Mouse (Mus musculus) MEL (cell line): ENCODE data around the gene C1s2. TPM values are rescaled to one million over a fixed set of nuclear protein-coding genes. Genes with fewer than 3 reads are reported as not detected.
"Not testable (repeated sequence)": the region's sequence is repeated elsewhere in the genome, so short reads cannot be mapped to it uniquely, and the experiment has no call there.

Source experiments
- DNase-seq: peaks from one replicate; pipeline ENCODE4 v3.0.0; 2011; ENCODE audit warnings: low read depth, low spot score
- H3K27ac ChIP-seq: 2 replicates; pipeline ENCODE4 v1.5.1; 2012; ENCODE audit warnings: low read depth, mild to moderate bottlenecking, control low read depth, low read length, moderate library complexity; ENCODE audit not compliant: control insufficient read depth
- H3K27me3 ChIP-seq, 2 experiments: fragments of 150-350 bp in 1 of 2; sonication (generic) in 1 of 2; 2 replicates each; pipeline ENCODE4 v1.6.1; 2012; ENCODE audit warnings: low read length in 2 of 2, mild to moderate bottlenecking in 2 of 2, improper control_type of control experiment in 1 of 2, moderate library complexity in 1 of 2; ENCODE audit not compliant: insufficient read depth in 2 of 2, control insufficient read depth in 1 of 2
- H3K36me3 ChIP-seq, 2 experiments: 2 replicates each; pipeline ENCODE4 v1.6.1; 2012 to 2014; ENCODE audit warnings: low read length in 2 of 2, improper control_type of control experiment in 1 of 2, inconsistent platforms in 1 of 2, mild to moderate bottlenecking in 1 of 2; ENCODE audit not compliant: insufficient read depth in 2 of 2, control insufficient read depth in 1 of 2
- H3K4me1 ChIP-seq, 2 experiments: fragments of 150-350 bp in 1 of 2; sonication (generic) in 1 of 2; 2 replicates each; pipeline ENCODE4 v1.6.1; 2012; ENCODE audit warnings: low read length in 2 of 2, improper control_type of control experiment in 1 of 2, mild to moderate bottlenecking in 1 of 2; ENCODE audit not compliant: insufficient read depth in 2 of 2, control insufficient read depth in 1 of 2
- H3K4me3 ChIP-seq, 2 experiments: fragments of 150-350 bp in 1 of 2; sonication (generic) in 1 of 2; 2 replicates each; pipeline ENCODE4 v1.5.1; 2012; ENCODE audit warnings: low read depth in 2 of 2, low read length in 2 of 2, mild to moderate bottlenecking in 2 of 2, moderate library complexity in 2 of 2, control low read depth in 1 of 2, improper control_type of control experiment in 1 of 2; ENCODE audit not compliant: control insufficient read depth in 1 of 2, insufficient read depth in 1 of 2
- H3K79me2 ChIP-seq: 2 replicates; pipeline ENCODE4 v1.6.1; 2012; ENCODE audit warnings: mild to moderate bottlenecking, low read length, moderate library complexity; ENCODE audit not compliant: control insufficient read depth, poor library complexity, insufficient read depth
- H3K9ac ChIP-seq: 2 replicates; pipeline ENCODE4 v1.6.1; 2012; ENCODE audit warnings: low read depth, mild to moderate bottlenecking, control low read depth, low read length, moderate library complexity; ENCODE audit not compliant: control insufficient read depth, poor library complexity, severe bottlenecking
- H3K9me3 ChIP-seq: fragments of 150-350 bp; sonication (generic); replicated peaks from 2 replicates; pipeline ENCODE4 v1.6.1; 2012; ENCODE audit warnings: mild to moderate bottlenecking, low read length, improper control_type of control experiment, moderate library complexity; ENCODE audit not compliant: insufficient read depth
- CHD1 ChIP-seq: IDR thresholded peaks from 2 replicates; pipeline ENCODE4 v1.6.1; 2012; ENCODE audit warnings: low read depth, mild to moderate bottlenecking, inconsistent platforms, low read length, improper control_type of control experiment
- CHD2 ChIP-seq: IDR thresholded peaks from 2 replicates; pipeline ENCODE4 v1.6.1; 2011; ENCODE audit warnings: low read length, improper control_type of control experiment
- E2F4 ChIP-seq: IDR thresholded peaks from 2 replicates; pipeline ENCODE4 v1.6.1; 2011; ENCODE audit warnings: low read depth, low read length, improper control_type of control experiment, borderline replicate concordance
- ELF1 ChIP-seq: IDR thresholded peaks from 2 replicates; pipeline ENCODE4 v1.6.1; 2014; ENCODE audit warnings: low read depth, mild to moderate bottlenecking, inconsistent platforms, low read length, improper control_type of control experiment, moderate library complexity
- HCFC1 ChIP-seq: IDR thresholded peaks from 2 replicates; pipeline ENCODE4 v1.6.1; 2012; ENCODE audit warnings: low read depth, mild to moderate bottlenecking, inconsistent platforms, low read length, improper control_type of control experiment, moderate library complexity
- JUND ChIP-seq: IDR thresholded peaks from 2 replicates; pipeline ENCODE4 v1.6.1; 2011; ENCODE audit warnings: low read depth, mild to moderate bottlenecking, improper control_type of control experiment, low read length
- KAT2A ChIP-seq: conservative IDR thresholded peaks from 2 replicates; pipeline ENCODE4 v1.6.1; 2012; ENCODE audit warnings: low read depth, low read length, improper control_type of control experiment, inconsistent platforms
- MAX ChIP-seq: IDR thresholded peaks from 2 replicates; pipeline ENCODE4 v1.6.1; 2011; ENCODE audit warnings: low read length, improper control_type of control experiment
- MAZ ChIP-seq: IDR thresholded peaks from 2 replicates; pipeline ENCODE4 v1.6.1; 2012; ENCODE audit warnings: low read depth, mild to moderate bottlenecking, inconsistent platforms, low read length, improper control_type of control experiment
- MEF2A ChIP-seq: IDR thresholded peaks from 2 replicates; pipeline ENCODE4 v1.6.1; 2014; ENCODE audit warnings: low read depth, mild to moderate bottlenecking, inconsistent platforms, low read length, improper control_type of control experiment; ENCODE audit not compliant: poor library complexity, insufficient replicate concordance, severe bottlenecking; ENCODE audit errors: extremely low read depth
- MYC ChIP-seq: IDR thresholded peaks from 2 replicates; pipeline ENCODE4 v1.6.1; 2011; ENCODE audit warnings: low read depth, mild to moderate bottlenecking, low read length, improper control_type of control experiment, moderate library complexity
- NRF1 ChIP-seq: IDR thresholded peaks from 2 replicates; pipeline ENCODE4 v1.6.1; 2014; ENCODE audit warnings: low read depth, mild to moderate bottlenecking, inconsistent platforms, low read length, improper control_type of control experiment, moderate library complexity; ENCODE audit not compliant: poor library complexity, insufficient read depth, severe bottlenecking
- POLR2A ChIP-seq, 2 experiments: IDR thresholded peaks; 2 replicates each; pipeline ENCODE4 v1.6.1; 2011 to 2012; ENCODE audit warnings: low read length in 2 of 2, mild to moderate bottlenecking in 2 of 2, control low read depth in 1 of 2, improper control_type of control experiment in 1 of 2, low read depth in 1 of 2, moderate library complexity in 1 of 2; ENCODE audit not compliant: control insufficient read depth in 1 of 2, insufficient read depth in 1 of 2, poor library complexity in 1 of 2
- POLR2AphosphoS2 ChIP-seq: IDR thresholded peaks from 2 replicates; pipeline ENCODE4 v1.6.1; 2011; ENCODE audit warnings: low read length, improper control_type of control experiment
- POLR2AphosphoS5 ChIP-seq: IDR thresholded peaks from 2 replicates; pipeline ENCODE4 v1.6.1; 2012; ENCODE audit warnings: low read depth, borderline replicate concordance, mild to moderate bottlenecking, inconsistent platforms, low read length, moderate library complexity, mixed read lengths
- RCOR1 ChIP-seq: IDR thresholded peaks from 2 replicates; pipeline ENCODE4 v1.6.1; 2012; ENCODE audit warnings: low read depth, mild to moderate bottlenecking, inconsistent platforms, low read length, improper control_type of control experiment
- SIN3A ChIP-seq: IDR thresholded peaks from 2 replicates; pipeline ENCODE4 v1.6.1; 2012; ENCODE audit warnings: low read length, improper control_type of control experiment, inconsistent platforms
- TAL1 ChIP-seq: IDR thresholded peaks from 2 replicates; pipeline ENCODE4 v1.6.1; 2012; ENCODE audit warnings: mild to moderate bottlenecking, inconsistent platforms, low read length, moderate library complexity, mixed read lengths
- TBP ChIP-seq: IDR thresholded peaks from 2 replicates; pipeline ENCODE4 v1.8.0; 2011; ENCODE audit warnings: low read depth, low read length, improper control_type of control experiment
- TCF12 ChIP-seq: IDR thresholded peaks from 2 replicates; pipeline ENCODE4 v1.6.1; 2014; ENCODE audit warnings: low read depth, mild to moderate bottlenecking, inconsistent platforms, low read length, improper control_type of control experiment, moderate library complexity
- UBTF ChIP-seq: IDR thresholded peaks from 2 replicates; pipeline ENCODE4 v1.6.1; 2012; ENCODE audit warnings: low read depth, mild to moderate bottlenecking, inconsistent platforms, low read length, improper control_type of control experiment, moderate library complexity, borderline replicate concordance; ENCODE audit not compliant: insufficient read depth
- ZC3H11A ChIP-seq: IDR thresholded peaks from 2 replicates; pipeline ENCODE4 v1.6.1; 2012; ENCODE audit warnings: low read depth, mild to moderate bottlenecking, inconsistent platforms, low read length, improper control_type of control experiment
- ZKSCAN1 ChIP-seq: IDR thresholded peaks from 2 replicates; pipeline ENCODE4 v1.6.1; 2012; ENCODE audit warnings: low read depth, mild to moderate bottlenecking, inconsistent platforms, low read length, improper control_type of control experiment, moderate library complexity
- ZMIZ1 ChIP-seq: IDR thresholded peaks from 2 replicates; pipeline ENCODE4 v1.6.1; 2012; ENCODE audit warnings: low read depth, mild to moderate bottlenecking, inconsistent platforms, low read length, improper control_type of control experiment, moderate library complexity
- ZNF384 ChIP-seq: IDR thresholded peaks from 2 replicates; pipeline ENCODE4 v1.6.1; 2012; ENCODE audit warnings: low read depth, mild to moderate bottlenecking, inconsistent platforms, low read length, improper control_type of control experiment
- polyA plus RNA-seq, 2 experiments: library from polyadenylated mRNA; stranded (reverse) in 1 of 2; unstranded in 1 of 2; fragments of >175 nt in 1 of 2; fragments of >200 nt in 1 of 2; gene quantifications; 2 replicates each; pipeline versions ENCODE4 v1.2.1 to v1.2.4; 2012; ENCODE audit warnings: low replicate concordance in 2 of 2, low read depth in 1 of 2; ENCODE audit not compliant: insufficient read length in 2 of 2, insufficient read depth in 1 of 2, missing spikeins in 1 of 2
- total RNA-seq: library from RNA; depleted of rRNA; stranded (reverse); fragments of 300-350 nt; gene quantifications from 2 replicates; pipeline ENCODE4 v1.2.3, GENCODE M21; 2012

C1s2 gene
- total and polyA plus RNA-seq, 3 experiments, result 0.12 to 0.25 TPM; not detected in 1

- not testable (repeated sequence) for H3K27me3 ChIP-seq, H3K4me3 ChIP-seq, H3K9me3 ChIP-seq
- H3K36me3 ChIP-seq, result peaks cover 3 to 53% of the 10 kb centered on the region in 2 experiments; a peak in 3 of 4 replicates
- H3K27ac ChIP-seq, result peak overlapping the region; percentile 96
- peaks cover 29% of the 10 kb centered on the region for H3K79me2 ChIP-seq
- 0 out of 2 replicates have a peak, but pooled peaks have one; percentile 0 for TF ChIP-seq TAL1
- peak; percentile 95 for TF ChIP-seq ZNF384
- TF ChIP-seq SIN3A, result 0 out of 2 replicates have a peak, but pooled peaks have one; percentile 10
- peak; percentile 62 for DNase-seq
- H3K9ac ChIP-seq, result peak overlapping the region; percentile 58
- peaks cover 35 to 55% of the 10 kb centered on the region in 2 experiments for H3K4me1 ChIP-seq
These were observed 46.4 kb upstream of the C1s2 start for GRCm38 (mm10) chr6:124682291-124682690.

GRCm38 (mm10) chr6:124679486-124679885 lies 43.6 kb upstream of the C1s2 start:
- peaks cover 8 to 31% of the 10 kb centered on the region in 2 experiments for H3K36me3 ChIP-seq
- H3K79me2 ChIP-seq, result peaks cover 41% of the 10 kb centered on the region
- TF ChIP-seq KAT2A (no peak), ZMIZ1 (no peak), CHD1 (no peak), RCOR1 (no peak), JUND (no peak), ZC3H11A (no peak), NRF1 (no peak), UBTF (no peak)
- no peaks in the 10 kb centered on the region for H3K27me3 ChIP-seq
- no peak overlapping the region for H3K27ac ChIP-seq
- no peak overlapping the region for H3K4me3 ChIP-seq
- DNase-seq, result no peak
- H3K9me3 ChIP-seq, result no peaks in the 10 kb centered on the region
- H3K4me1 ChIP-seq, result peaks cover 19 to 30% of the 10 kb centered on the region in 2 experiments
- H3K9ac ChIP-seq, result no peak overlapping the region

GRCm38 (mm10) chr6:124678769-124679168 lies 42.9 kb upstream of the C1s2 start:
- H3K27me3 ChIP-seq, result no peaks in the 10 kb centered on the region
- no peak overlapping the region for H3K4me3 ChIP-seq
- no peak overlapping the region for H3K9ac ChIP-seq
- H3K9me3 ChIP-seq, result no peaks in the 10 kb centered on the region
- peaks cover 14 to 24% of the 10 kb centered on the region in 2 experiments for H3K4me1 ChIP-seq
- no peak for DNase-seq
- H3K36me3 ChIP-seq, result peaks cover 10 to 24% of the 10 kb centered on the region in 2 experiments
- no peak overlapping the region for H3K27ac ChIP-seq
- H3K79me2 ChIP-seq, result peaks cover 48% of the 10 kb centered on the region
- no peak for TF ChIP-seq MEF2A
- TF ChIP-seq MAX, result no peak
- no peak for TF ChIP-seq POLR2A (IDR thresholded peaks at IDR 0.05; ENCODE audit: control insufficient read depth in 1 of 2, insufficient read depth in 1 of 2, low read depth in 1 of 2, low read length in 2 of 2, poor library complexity in 1 of 2)
- no peak for TF ChIP-seq CHD2
- no peak for TF ChIP-seq ELF1
- no peak for TF ChIP-seq MAZ
- TF ChIP-seq POLR2AphosphoS2, result no peak
- TF ChIP-seq POLR2AphosphoS5, result no peak
- no peak for TF ChIP-seq ZKSCAN1
- TF ChIP-seq HCFC1, result no peak
- no peak for TF ChIP-seq TAL1
- TF ChIP-seq TCF12, result no peak
- TF ChIP-seq TBP, result no peak
- TF ChIP-seq E2F4, result no peak
- no peak for TF ChIP-seq MYC
